Mouse (Mus musculus): ENCODE results near the gene Numb.

DNA sequence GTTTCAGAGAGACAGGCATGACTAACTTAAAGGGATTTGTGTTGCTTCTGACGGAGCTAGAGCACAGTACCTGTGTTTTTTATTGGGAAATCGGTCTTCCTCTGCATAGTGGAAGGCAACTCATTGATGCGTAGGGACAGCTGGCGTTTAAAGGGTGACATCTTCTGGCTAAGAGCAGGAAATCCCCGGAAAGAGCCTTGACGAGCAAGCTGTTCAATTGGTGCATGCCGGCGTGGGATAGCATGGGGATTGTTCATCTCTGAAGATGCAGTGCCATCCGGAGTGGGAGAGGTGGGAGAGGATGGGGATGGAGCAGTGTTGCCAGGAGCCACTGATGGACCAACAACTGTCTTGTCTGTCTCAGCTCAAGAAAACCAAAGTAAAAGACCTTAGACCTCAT, 120.8 kb downstream of the Numb start:
- TF ChIP-seq CTCF (IDR thresholded peaks at IDR 0.05; ENCODE audit: low read depth, low read length) (no peak), POLR2AphosphoS5 (IDR thresholded peaks at IDR 0.05; ENCODE audit: insufficient replicate concordance, low read depth, low read length) (no peak), GATA1 (IDR thresholded peaks at IDR 0.05; ENCODE audit: borderline replicate concordance, low read length) (no peak), TAL1 (conservative IDR thresholded peaks at IDR 0.05; ENCODE audit: low read depth, low read length) (no peak)
